16 mouse cellular contexts compared by ENCODE assay signal in the genomic region with DNA sequence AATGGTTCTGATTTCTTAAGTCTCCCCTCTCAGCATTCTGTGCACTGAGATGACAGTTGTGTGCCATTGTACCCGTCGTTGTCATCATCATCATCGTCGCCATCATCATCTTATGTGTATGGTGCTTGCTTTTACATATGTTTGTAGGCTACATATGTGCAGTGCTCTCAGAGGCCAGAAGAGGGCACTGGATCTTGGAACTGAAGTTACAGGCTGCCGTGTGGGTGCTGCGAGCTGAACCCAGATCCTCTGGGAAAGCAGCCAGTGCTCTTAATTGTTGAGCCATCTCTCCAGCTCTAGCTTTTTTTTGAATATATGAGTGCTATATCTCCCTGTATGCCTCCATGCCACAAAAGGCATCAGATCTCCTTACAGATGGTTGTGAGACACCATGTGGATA. TPM values are rescaled to one million over a fixed set of nuclear protein-coding genes. Genes with fewer than 3 reads are reported as not detected.
A peak's percentile ranks its signal among the peaks of the same experiment; 100 is the strongest.
DNase-seq lines count a peak whose midpoint lies in the region; ATAC-seq and TF ChIP-seq lines count a peak whose summit lies in the region.
"Had no signal": no experiment of that assay in that cellular context is flagged by ENCODE, and none has a peak within 500 bp of the region (broad histone marks: within the 10 kb centered on the region; RNA-seq: fewer than 3 reads in every experiment).

No protein-coding gene starts in this region.

- no peak for TF ChIP-seq POLR2A in testis, adult 2 months (IDR thresholded peaks at IDR 0.05; ENCODE audit: control insufficient read depth, low read depth, low read length)
- no peak for TF ChIP-seq POLR2A in ES-Bruce4 (IDR thresholded peaks at IDR 0.05; ENCODE audit: insufficient read depth, low read length)

- DNase-seq in kidney, postnatal 0 days (ENCODE audit: low spot score) = no peak
- no peak for DNase-seq in testis, postnatal 10 days (ENCODE audit: low spot score)
- peak; percentile 62 for DNase-seq in naive thymus-derived CD4-positive, alpha-beta T cell, adult 2 months (ENCODE audit: low read depth)
- no peak for DNase-seq in right cerebral cortex, adult 2 months (ENCODE audit: low spot score in 2 of 2)
- no peak for DNase-seq in retina, postnatal 1 day
- DNase-seq: adrenal gland, postnatal 14 days; cerebellum, postnatal 14 days; heart, postnatal 36 days had no signal

- no peak overlapping the region for H3K4me3 ChIP-seq in kidney, postnatal 0 days (replicated peaks; ENCODE audit: low read depth, low read length)
- H3K4me3 ChIP-seq in kidney, embryonic 14.5 days (ENCODE audit: low read length) = no peak overlapping the region
- H3K4me3 ChIP-seq in testis, adult 2 months (ENCODE audit: control insufficient read depth, low read depth, low read length) = no peak overlapping the region
- no peak overlapping the region for H3K4me3 ChIP-seq in ES-Bruce4 (ENCODE audit: low read depth, low read length)
- H3K4me3 ChIP-seq: embryonic facial prominence, embryonic 12.5 days; forebrain, embryonic 12.5 days; heart, embryonic 10.5 days; limb, embryonic 15.5 days had no signal

- H3K27ac ChIP-seq in kidney, postnatal 0 days = no peak overlapping the region
- H3K27ac ChIP-seq in kidney, embryonic 14.5 days (ENCODE audit: low read depth, low read length) = no peak overlapping the region
- H3K27ac ChIP-seq in testis, adult 2 months (ENCODE audit: control insufficient read depth, insufficient read depth, low read depth, low read length) = no peak overlapping the region
- H3K27ac ChIP-seq in ES-Bruce4 (ENCODE audit: insufficient read depth, low read length) = no peak overlapping the region
- H3K27ac ChIP-seq: embryonic facial prominence, embryonic 12.5 days; forebrain, embryonic 12.5 days; heart, embryonic 10.5 days; limb, embryonic 15.5 days had no signal

- no peak for ATAC-seq in kidney, postnatal 0 days (replicated peaks; ENCODE audit: low FRiP score, low read depth)
- ATAC-seq in kidney, embryonic 14.5 days (ENCODE audit: low FRiP score, low TSS enrichment) = no peak
- ATAC-seq: Patski had no signal

- H3K4me1 ChIP-seq in kidney, postnatal 0 days (replicated peaks; ENCODE audit: insufficient read depth, low read length) = 0 out of 2 replicates have a peak, but pooled peaks cover 3% of the 10 kb centered on the region
- no peaks in the 10 kb centered on the region; the same call in 1 of the 2 replicates for H3K4me1 ChIP-seq in kidney, embryonic 14.5 days (ENCODE audit: control insufficient read depth, insufficient read depth, low read length)
- peaks cover 10% of the 10 kb centered on the region for H3K4me1 ChIP-seq in testis, adult 2 months (ENCODE audit: control insufficient read depth, insufficient read depth, low read length)
- no peaks in the 10 kb centered on the region for H3K4me1 ChIP-seq in ES-Bruce4 (ENCODE audit: control insufficient read depth, insufficient read depth, low read length)

- WGBS in kidney, postnatal 0 days = 89% methylated on average over 6 of the region's 6 CpGs
- 89% methylated on average over 6 of the region's 6 CpGs for WGBS in kidney, embryonic 14.5 days

- H3K4me2 ChIP-seq in kidney, postnatal 0 days (ENCODE audit: low read length) = no peak overlapping the region
- H3K4me2 ChIP-seq in kidney, embryonic 14.5 days (replicated peaks; ENCODE audit: low read depth, low read length) = no peak overlapping the region
- H3K4me2 ChIP-seq: embryonic facial prominence, embryonic 12.5 days; forebrain, embryonic 12.5 days; limb, embryonic 15.5 days had no signal

- TF ChIP-seq EP300 in ES-Bruce4 (IDR thresholded peaks at IDR 0.05; ENCODE audit: insufficient read depth, low read depth, low read length) = no peak

- no peaks in the 10 kb centered on the region for H3K9me3 ChIP-seq in kidney, postnatal 0 days (replicated peaks; ENCODE audit: low read length)
- no peaks in the 10 kb centered on the region for H3K9me3 ChIP-seq in kidney, embryonic 14.5 days (ENCODE audit: control insufficient read depth, low read length)
- H3K9me3 ChIP-seq in ES-Bruce4 (replicated peaks; ENCODE audit: control insufficient read depth, insufficient read depth, low read length, poor library complexity, severe bottlenecking) = no peaks in the 10 kb centered on the region
- H3K9me3 ChIP-seq: embryonic facial prominence, embryonic 12.5 days; forebrain, embryonic 12.5 days; heart, embryonic 10.5 days; limb, embryonic 15.5 days had no signal

- no peak overlapping the region for H3K9ac ChIP-seq in kidney, postnatal 0 days (ENCODE audit: low read depth, low read length)
- H3K9ac ChIP-seq in kidney, embryonic 14.5 days (ENCODE audit: low read depth, low read length) = no peak overlapping the region
- H3K9ac ChIP-seq in ES-Bruce4 (ENCODE audit: low read depth, poor library complexity, severe bottlenecking) = no peak overlapping the region
- H3K9ac ChIP-seq: embryonic facial prominence, embryonic 12.5 days; forebrain, embryonic 12.5 days; limb, embryonic 15.5 days had no signal

- peak; percentile 12; the same call in 1 of the 2 replicates for TF ChIP-seq CTCF in kidney, postnatal 0 days (IDR thresholded peaks at IDR 0.05; ENCODE audit: low read depth)
- 0 out of 2 replicates have a peak, but pooled peaks have one; percentile 9 for TF ChIP-seq CTCF in testis, adult 2 months (IDR thresholded peaks at IDR 0.05; ENCODE audit: control insufficient read depth, insufficient read depth, insufficient replicate concordance, low read depth, low read length)
- peak; percentile 47 for TF ChIP-seq CTCF in ES-Bruce4 (IDR thresholded peaks at IDR 0.05; ENCODE audit: low read depth, low read length)

- no peaks in the 10 kb centered on the region for H3K36me3 ChIP-seq in kidney, postnatal 0 days (ENCODE audit: insufficient read depth, low read length)
- no peaks in the 10 kb centered on the region for H3K36me3 ChIP-seq in kidney, embryonic 14.5 days (ENCODE audit: control insufficient read depth, insufficient read depth, low read length)
- no peaks in the 10 kb centered on the region for H3K36me3 ChIP-seq in testis, adult 2 months (ENCODE audit: control insufficient read depth, insufficient read depth, low read length)
- H3K36me3 ChIP-seq in ES-Bruce4 (ENCODE audit: control insufficient read depth, insufficient read depth, low read length, poor library complexity, severe bottlenecking) = no peaks in the 10 kb centered on the region
- H3K36me3 ChIP-seq: embryonic facial prominence, embryonic 12.5 days; forebrain, embryonic 12.5 days; heart, embryonic 10.5 days; limb, embryonic 15.5 days had no signal

- no peaks in the 10 kb centered on the region for H3K27me3 ChIP-seq in kidney, postnatal 0 days (ENCODE audit: insufficient read depth, low read length)
- H3K27me3 ChIP-seq in kidney, embryonic 14.5 days (ENCODE audit: control insufficient read depth, insufficient read depth, low read length) = no peaks in the 10 kb centered on the region
- H3K27me3 ChIP-seq in testis, adult 2 months (ENCODE audit: control insufficient read depth, insufficient read depth, low read length) = no peaks in the 10 kb centered on the region
- H3K27me3 ChIP-seq in ES-Bruce4 (ENCODE audit: control insufficient read depth, insufficient read depth, low read length, poor library complexity, severe bottlenecking) = no peaks in the 10 kb centered on the region
- H3K27me3 ChIP-seq: embryonic facial prominence, embryonic 12.5 days; forebrain, embryonic 12.5 days; limb, embryonic 15.5 days had no signal

RNA-seq across cellular contexts. Expression of a gene that starts 55.4 kb away (rescaled TPM):
- 7.6 and 9.5 TPM in 2 replicates for polyA plus RNA-seq in kidney, postnatal 0 days (2015; fragmentation: Nextera tagmentation; extraction: Ambion mirVana)
- polyA plus RNA-seq in kidney, embryonic 14.5 days (2014; fragmentation: Nextera tagmentation; extraction: Ambion mirVana) = 9.8 and 12.6 TPM in 2 replicates
- 58.8 and 83.2 TPM in 2 replicates for polyA plus RNA-seq in testis, adult 2 months (2012; rRNA removed)
- polyA plus RNA-seq in ES-Bruce4 (2011; ENCODE audit: insufficient read depth, insufficient read length, low read depth, missing spikeins) = 33.2 and 36.3 TPM in 2 replicates

RNA-seq across cellular contexts. Expression of a gene that starts 55.6 kb away (rescaled TPM):
- polyA plus RNA-seq in kidney, postnatal 0 days (2015; fragmentation: Nextera tagmentation; extraction: Ambion mirVana) = 467 and 479 TPM in 2 replicates
- 458 and 497 TPM in 2 replicates for polyA plus RNA-seq in kidney, embryonic 14.5 days (2014; fragmentation: Nextera tagmentation; extraction: Ambion mirVana)
- polyA plus RNA-seq in testis, adult 2 months (2012; rRNA removed) = 379 and 426 TPM in 2 replicates
- polyA plus RNA-seq in ES-Bruce4 (2011; ENCODE audit: insufficient read depth, insufficient read length, low read depth, missing spikeins) = 409 and 413 TPM in 2 replicates
